Mouse (Mus musculus) erythroblast, embryonic 14.5 days (primary cell): ENCODE data around the gene Pmel. TPM values are rescaled to one million over a fixed set of nuclear protein-coding genes. Genes with fewer than 3 reads are reported as not detected.
"Not testable (repeated sequence)": the region's sequence is repeated elsewhere in the genome, so short reads cannot be mapped to it uniquely, and the experiment has no call there.

Source experiments
- H3K27me3 ChIP-seq: 2 replicates; pipeline ENCODE4 v1.6.1; 2012; ENCODE audit warnings: inconsistent platforms; ENCODE audit not compliant: control insufficient read depth
- H3K36me3 ChIP-seq: 2 replicates; pipeline ENCODE4 v1.6.1; 2012; ENCODE audit warnings: mild to moderate bottlenecking, inconsistent platforms; ENCODE audit not compliant: control insufficient read depth
- H3K4me1 ChIP-seq: 2 replicates; pipeline ENCODE4 v1.6.1; 2012; ENCODE audit warnings: inconsistent platforms; ENCODE audit not compliant: control insufficient read depth
- H3K4me3 ChIP-seq: replicated peaks from 2 replicates; pipeline ENCODE3; 2012; ENCODE audit warnings: moderate library complexity, mild to moderate bottlenecking, inconsistent platforms
- H3K9me3 ChIP-seq: 2 replicates; pipeline ENCODE4 v1.6.1; 2012; ENCODE audit warnings: low read length, inconsistent platforms, mixed read lengths; ENCODE audit not compliant: control insufficient read depth
- GATA1 ChIP-seq: IDR thresholded peaks from 2 replicates; pipeline ENCODE4 v1.6.1; 2012; ENCODE audit warnings: low read length, inconsistent platforms, mixed read lengths
- TAL1 ChIP-seq: IDR thresholded peaks from 3 replicates; pipeline ENCODE4 v1.6.1; 2012; ENCODE audit warnings: low read length, inconsistent platforms, mixed read lengths
- polyA plus RNA-seq: library from polyadenylated mRNA; stranded (reverse); fragments of >175 nt; gene quantifications from 2 replicates; pipeline ENCODE4 v1.2.3, GENCODE M21; 2012

The Pmel gene
- polyA plus RNA-seq, 1 experiment: not detected

DNA sequence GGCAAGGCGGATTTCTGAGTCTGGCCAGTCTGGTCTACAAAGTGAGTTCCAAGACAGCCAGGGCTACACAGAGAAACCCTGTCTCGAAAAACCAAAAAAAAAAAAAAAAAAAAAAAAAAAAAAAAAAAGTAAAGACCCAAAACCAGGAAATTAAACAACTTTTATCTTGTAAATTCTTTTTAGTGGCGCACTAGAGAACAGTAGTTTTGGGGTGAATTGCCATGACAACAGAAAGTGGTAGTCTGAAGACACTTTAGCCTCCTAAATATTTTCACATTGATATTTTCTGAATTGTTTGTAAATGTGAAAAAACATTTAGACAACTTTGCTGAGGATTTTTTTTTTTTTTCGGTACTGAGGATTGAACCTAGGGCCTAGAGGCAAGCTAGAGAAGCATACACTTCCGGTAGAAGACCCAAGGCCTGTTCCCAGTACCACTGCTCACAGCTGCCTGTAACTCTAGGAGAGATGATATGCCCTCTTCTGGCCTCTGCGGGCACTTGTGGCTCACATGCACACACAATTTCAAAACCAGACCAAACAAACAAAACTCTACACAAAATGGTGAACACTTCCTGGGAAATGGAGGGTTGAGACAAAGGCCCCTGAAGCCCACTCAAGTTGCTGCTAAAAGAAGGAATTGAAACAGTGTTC lies 6.8 kb upstream of the Pmel start:
- no peak overlapping the region for H3K4me3 ChIP-seq
- TF ChIP-seq TAL1 (no peak), GATA1 (no peak)
- peaks cover 55% of the 10 kb centered on the region for H3K4me1 ChIP-seq
- no peaks in the 10 kb centered on the region for H3K27me3 ChIP-seq
- H3K36me3 ChIP-seq: peaks cover 66% of the 10 kb centered on the region
- peaks cover 2% of the 10 kb centered on the region; the same call in 1 of the 2 replicates for H3K9me3 ChIP-seq

- Histone ChIP-seq H3K27me3 (no peaks in the 10 kb centered on the region), H3K4me1 (peaks cover 67% of the 10 kb centered on the region), H3K36me3 (peaks cover 72% of the 10 kb centered on the region), H3K9me3 (peaks cover 2% of the 10 kb centered on the region; the same call in 1 of the 2 replicates), H3K4me3 (no peak overlapping the region)
- TF ChIP-seq GATA1 (no peak), TAL1 (no peak)
Measured at GRCm38 (mm10) chr10:128699006-128699405, 5.0 kb upstream of the Pmel start.

GRCm38 (mm10) chr10:128699611-128700010 lies 4.4 kb upstream of the Pmel start:
- Histone ChIP-seq H3K27me3 (no peaks in the 10 kb centered on the region), H3K4me1 (peaks cover 68% of the 10 kb centered on the region), H3K4me3 (no peak overlapping the region), H3K36me3 (peaks cover 68% of the 10 kb centered on the region), H3K9me3 (peaks cover 2% of the 10 kb centered on the region; the same call in 1 of the 2 replicates)
- TF ChIP-seq GATA1 (no peak), TAL1 (no peak)

DNA sequence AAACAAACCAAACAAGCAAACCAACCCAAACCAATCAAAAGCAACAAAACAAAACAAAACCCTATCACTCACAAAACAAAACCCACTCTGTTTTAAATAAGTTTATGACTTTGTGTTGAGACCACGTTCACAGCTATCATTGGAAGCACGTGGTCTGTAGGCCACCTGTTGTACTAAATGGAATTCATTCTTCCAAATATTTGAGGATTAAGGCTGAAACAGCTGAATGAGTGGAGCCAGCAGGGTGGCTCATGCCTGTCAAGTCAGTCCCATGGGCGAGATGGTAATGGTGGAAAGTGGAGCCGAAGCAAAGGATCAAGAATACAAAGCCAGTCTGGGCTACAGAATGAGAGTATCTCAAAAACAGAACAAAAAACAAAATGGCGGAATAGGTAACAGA lies 3.3 kb upstream of the Pmel start:
- peaks cover 64% of the 10 kb centered on the region for H3K4me1 ChIP-seq
- no peak overlapping the region for H3K4me3 ChIP-seq
- H3K27me3 ChIP-seq: no peaks in the 10 kb centered on the region
- H3K36me3 ChIP-seq: peaks cover 68% of the 10 kb centered on the region
- H3K9me3 ChIP-seq: peaks cover 2% of the 10 kb centered on the region; the same call in 1 of the 2 replicates
- TF ChIP-seq TAL1 (no peak), GATA1 (no peak)

DNA sequence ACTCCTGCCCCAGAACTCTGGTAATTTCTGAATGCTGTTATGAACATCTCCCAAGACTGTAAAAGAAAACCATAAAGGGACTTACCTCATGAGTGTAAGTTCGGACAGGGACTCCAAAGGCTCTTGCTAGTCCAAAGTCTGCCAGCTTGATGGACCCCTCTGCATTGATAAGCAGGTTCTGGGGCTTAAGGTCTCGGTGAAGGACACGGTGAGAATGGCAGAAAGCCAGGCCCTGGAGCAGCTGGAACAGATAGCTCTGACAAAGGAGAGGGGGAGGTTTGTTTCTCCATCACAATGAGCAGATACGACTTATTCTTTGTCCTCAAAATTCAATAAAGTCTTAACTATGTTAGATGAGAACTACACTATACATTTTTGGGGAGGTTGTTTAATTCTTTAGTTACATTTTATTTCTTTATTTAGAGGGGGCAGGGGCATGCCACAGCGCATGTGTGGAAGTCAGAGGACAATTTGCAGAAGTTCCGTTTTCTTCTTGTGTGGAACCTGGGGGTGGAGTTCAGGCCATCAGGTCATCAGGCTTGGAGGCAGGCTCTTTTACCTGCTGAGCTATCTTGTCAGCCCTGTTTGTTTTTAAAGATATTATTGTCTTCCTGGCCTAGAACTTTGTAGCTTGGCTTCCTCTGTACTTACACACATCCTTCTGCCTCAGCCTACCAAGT lies 1.5 kb upstream of the Pmel start:
- Histone ChIP-seq H3K4me1 (peaks cover 62% of the 10 kb centered on the region), H3K9me3 (no peaks in the 10 kb centered on the region), H3K36me3 (peaks cover 60% of the 10 kb centered on the region), H3K4me3 (peak overlapping the region; percentile 39), H3K27me3 (no peaks in the 10 kb centered on the region)
- TF ChIP-seq GATA1 (no peak), TAL1 (no peak)

- H3K9me3 ChIP-seq: no peaks in the 10 kb centered on the region
- TF ChIP-seq GATA1 (no peak), TAL1 (no peak)
- no peaks in the 10 kb centered on the region for H3K27me3 ChIP-seq
- peaks cover 49% of the 10 kb centered on the region for H3K4me1 ChIP-seq
- H3K4me3 ChIP-seq: peak within 1 kb of the TSS; percentile 97
- peaks cover 40% of the 10 kb centered on the region for H3K36me3 ChIP-seq
Measured at GRCm38 (mm10) chr10:128704491-128705316, 709 bp downstream of the Pmel start, which contains the start of gene Cdk2. TSS of gene Cdk2 (minus strand) at chr10:128705031.

- Histone ChIP-seq H3K4me1 (peaks cover 44% of the 10 kb centered on the region), H3K4me3 (peak overlapping the region; percentile 97), H3K9me3 (no peaks in the 10 kb centered on the region), H3K36me3 (peaks cover 34% of the 10 kb centered on the region), H3K27me3 (no peaks in the 10 kb centered on the region)
- no peak for TF ChIP-seq TAL1
- TF ChIP-seq GATA1: no peak
Measured at GRCm38 (mm10) chr10:128705317-128705693, 1.3 kb downstream of the Pmel start.

DNA sequence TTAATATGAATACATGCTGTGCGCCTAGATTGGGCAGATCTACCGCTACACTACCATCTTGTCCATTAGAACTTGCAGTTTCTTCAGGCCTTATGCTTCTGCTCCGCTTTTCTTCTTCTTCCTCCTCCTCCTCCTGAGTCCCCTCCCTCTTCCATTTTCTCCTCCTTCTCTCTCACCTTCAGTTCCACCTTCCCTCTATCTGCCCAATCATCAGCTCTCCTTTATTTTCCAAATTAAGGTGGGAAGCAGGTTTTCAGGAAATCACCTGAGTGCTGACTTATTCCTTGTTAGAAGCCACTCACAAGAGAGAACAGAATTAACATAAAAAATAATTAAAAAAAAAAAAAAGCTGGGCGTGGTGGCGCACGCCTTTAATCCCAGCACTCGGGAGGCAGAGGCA lies 7.3 kb downstream of the Pmel start:
- H3K4me3 ChIP-seq, H3K9me3 ChIP-seq, H3K27me3 ChIP-seq, H3K36me3 ChIP-seq, H3K4me1 ChIP-seq: not testable (repeated sequence)
